Mouse (Mus musculus): ENCODE measurements around the gene Tshz3.

The Tshz3 gene

DNA sequence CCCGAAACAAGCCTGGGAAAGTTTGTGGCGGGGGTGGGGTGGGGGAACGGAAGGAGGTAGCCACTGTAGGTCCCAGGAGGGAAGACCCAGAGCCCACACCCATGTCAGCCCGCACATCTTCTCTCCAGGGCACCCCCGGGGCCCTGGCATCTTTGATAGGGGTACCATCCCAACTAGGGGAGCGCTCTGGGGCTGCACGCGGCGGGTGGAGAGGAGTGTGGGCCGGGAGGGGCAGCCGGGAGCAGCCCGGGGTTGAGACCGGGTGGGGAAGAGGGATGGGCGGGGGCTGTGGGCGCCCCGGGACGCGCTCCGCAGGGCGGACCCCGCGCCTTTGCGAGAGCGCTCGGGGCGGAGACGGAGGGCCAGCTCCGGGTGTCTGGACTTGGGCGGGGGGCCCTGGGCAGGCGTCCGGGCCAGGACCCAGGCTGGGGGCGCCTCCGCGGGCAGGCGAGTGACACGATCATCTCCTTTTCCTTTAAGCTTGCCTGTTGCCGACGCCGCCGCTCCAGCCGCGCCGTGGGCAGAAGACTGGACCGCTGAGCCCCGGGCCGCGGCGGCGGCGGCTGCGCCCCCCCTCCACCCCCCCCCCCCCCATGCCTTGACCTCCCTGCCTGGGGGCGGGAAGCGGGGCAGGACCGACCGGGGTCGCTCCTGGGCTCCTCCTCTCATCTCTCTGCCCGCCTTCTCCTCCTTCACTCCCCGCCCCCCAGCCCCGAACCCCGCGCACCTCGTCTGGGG, 631 bp upstream of the Tshz3 start:
- peak; percentile 41 for DNase-seq

GRCm38 (mm10) chr7:36698589-36698946, 650 bp downstream of the Tshz3 start:
- DNase-seq: no peak

- peak; percentile 16 for DNase-seq
Measured at GRCm38 (mm10) chr7:36699001-36699987, 1.4 kb downstream of the Tshz3 start.

- no peak for DNase-seq
Measured at GRCm38 (mm10) chr7:36706636-36707035, 8.7 kb downstream of the Tshz3 start.

- DNase-seq: no peak
Measured at GRCm38 (mm10) chr7:36707266-36707665, 9.3 kb downstream of the Tshz3 start.

- DNase-seq: peak; percentile 27
Measured at GRCm38 (mm10) chr7:36707681-36708350, 9.9 kb downstream of the Tshz3 start.

DNA sequence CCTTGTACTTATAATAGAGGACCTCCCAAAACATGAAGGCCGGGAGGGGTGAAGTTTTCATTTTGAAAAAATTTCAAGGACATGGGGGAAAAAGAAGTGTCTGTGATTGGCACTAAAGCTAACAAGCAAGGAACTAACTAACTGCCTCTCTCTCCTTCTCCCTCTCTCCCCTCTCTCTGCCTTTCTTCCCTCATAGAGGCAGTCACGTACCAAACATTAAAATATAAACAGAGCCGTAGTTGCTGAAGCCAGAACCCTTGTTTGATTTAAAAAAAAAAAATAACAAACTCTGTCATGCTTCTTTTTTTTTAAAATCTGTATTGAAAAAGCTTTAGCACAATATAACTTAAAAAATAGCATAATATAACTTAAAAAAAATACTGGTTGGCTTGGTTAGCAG, 10.9 kb downstream of the Tshz3 start:
- DNase-seq: no peak

GRCm38 (mm10) chr7:36709239-36709638, 11.3 kb downstream of the Tshz3 start:
- DNase-seq: peak; percentile 17

DNA sequence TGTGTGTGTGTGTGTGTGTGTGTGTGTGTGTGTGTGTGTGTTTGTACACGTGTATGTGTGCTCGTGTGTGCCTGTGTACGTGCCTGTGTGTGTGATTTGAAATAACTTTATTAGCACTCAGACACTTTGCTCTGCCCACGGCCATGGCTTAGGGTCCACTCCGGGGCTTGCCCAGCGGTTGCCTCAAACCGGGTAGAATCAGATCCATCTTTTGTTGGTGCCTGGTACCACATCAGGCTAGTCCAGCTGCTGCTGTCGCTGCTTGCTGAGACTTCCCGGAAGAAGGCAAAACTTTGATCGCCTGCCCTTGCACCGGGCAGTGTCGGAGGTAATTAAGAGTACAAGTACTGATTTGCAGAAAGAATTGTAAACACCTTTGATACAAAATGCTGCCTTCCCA, 12.1 kb downstream of the Tshz3 start:
- DNase-seq: no peak

GRCm38 (mm10) chr7:36710387-36710786, 12.5 kb downstream of the Tshz3 start:
- DNase-seq: no peak

DNA sequence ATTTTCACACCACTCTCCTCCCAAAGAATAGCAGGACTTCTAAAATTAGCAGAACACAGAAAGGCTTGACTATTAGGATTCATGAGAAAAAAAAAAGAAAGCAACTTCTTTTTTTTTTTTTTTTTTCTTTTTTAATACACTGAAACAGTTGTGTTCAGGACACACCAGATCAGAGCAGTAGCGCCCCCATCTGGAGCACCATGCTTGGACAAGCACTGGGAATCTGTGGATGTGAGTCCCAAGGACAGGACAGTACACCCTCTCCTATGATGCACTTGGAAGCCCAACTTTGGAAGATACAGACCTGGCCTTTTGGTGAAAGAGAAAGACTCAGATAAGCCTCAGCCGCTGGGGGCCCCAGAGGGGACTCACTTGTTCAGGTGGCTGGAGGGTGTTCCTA, 13.8 kb downstream of the Tshz3 start:
- DNase-seq: peak; percentile 43

DNA sequence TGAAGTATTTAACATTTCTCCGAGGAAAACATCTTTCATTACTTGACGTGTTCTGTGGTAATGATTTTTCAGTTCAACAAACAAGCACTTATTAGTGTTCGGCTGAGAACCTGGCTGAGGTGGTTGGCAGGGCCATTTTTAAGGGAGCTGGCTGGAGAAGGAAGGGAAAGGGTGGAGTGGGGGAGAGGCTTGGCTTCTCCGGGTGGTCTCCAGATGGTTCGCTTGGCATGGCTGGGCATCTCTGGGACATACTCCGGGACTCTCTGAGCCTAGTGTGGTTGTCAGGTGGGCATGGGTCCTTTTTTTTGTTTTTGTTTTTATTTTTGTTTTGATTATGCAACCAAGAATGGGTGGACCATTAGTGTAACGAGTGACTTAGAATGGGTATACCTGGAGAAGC, 16.4 kb downstream of the Tshz3 start:
- DNase-seq: no peak

GRCm38 (mm10) chr7:36717192-36717591, 19.3 kb downstream of the Tshz3 start:
- no peak for DNase-seq

GRCm38 (mm10) chr7:36720830-36721229, 22.9 kb downstream of the Tshz3 start:
- no peak for DNase-seq

GRCm38 (mm10) chr7:36736303-36737050, 38.6 kb downstream of the Tshz3 start:
- no peak for DNase-seq

- no peak for DNase-seq
Measured at GRCm38 (mm10) chr7:36751480-36751879, 53.6 kb downstream of the Tshz3 start.

DNA sequence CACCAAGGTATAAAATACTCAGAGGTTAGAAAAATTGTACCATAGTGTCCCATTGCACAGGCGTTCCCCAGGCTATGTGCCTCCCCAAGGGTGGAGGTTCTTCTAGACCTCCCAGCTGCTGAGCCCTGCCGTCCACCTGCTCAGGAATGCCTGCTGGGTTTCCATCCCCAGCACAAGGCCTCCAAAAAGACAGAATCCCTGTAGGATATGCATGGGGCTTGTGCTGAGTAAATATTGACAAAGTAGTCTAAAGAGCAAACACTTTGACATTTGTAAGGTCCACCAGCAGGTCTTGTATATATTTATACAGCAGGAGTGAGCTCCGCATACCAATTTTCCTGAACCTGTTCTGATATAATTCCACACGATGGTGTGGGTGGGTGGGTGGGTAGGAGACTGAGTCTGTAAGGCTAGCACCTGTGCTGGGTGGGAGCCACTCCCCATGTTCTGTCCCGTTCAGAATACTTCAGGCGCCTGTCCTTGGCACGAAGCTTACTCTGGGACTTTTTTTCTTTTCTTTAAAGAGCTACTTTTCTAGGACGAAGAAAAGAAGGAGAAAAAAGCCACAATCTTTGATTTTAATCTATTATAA, 69.7 kb downstream of the Tshz3 start:
- DNase-seq: no peak

GRCm38 (mm10) chr7:36773086-36773485, 75.2 kb downstream of the Tshz3 start:
- no peak for DNase-seq

GRCm38 (mm10) chr7:36776956-36777355, 79.0 kb downstream of the Tshz3 start:
- peak; percentile 7 for DNase-seq

DNA sequence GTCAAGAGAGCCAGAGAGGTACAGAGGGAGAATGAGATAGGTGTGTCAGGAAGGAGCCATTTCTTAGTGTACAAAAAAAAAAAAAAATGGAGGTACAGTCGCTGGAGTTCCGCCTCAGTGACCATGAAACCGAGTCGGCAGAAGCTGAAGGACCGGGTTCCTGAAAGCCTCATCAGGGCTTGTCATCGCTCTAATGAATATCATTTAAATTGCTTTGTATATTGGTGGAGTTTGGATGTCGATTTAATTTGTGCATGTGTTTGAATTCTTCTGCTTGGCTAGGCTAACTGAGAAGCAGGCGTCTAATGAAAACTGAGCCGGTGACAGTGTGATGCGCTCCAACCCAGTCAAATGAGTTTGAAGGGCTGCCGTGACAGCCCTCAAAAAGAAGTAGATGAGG, 80.5 kb downstream of the Tshz3 start:
- DNase-seq: no peak

DNA sequence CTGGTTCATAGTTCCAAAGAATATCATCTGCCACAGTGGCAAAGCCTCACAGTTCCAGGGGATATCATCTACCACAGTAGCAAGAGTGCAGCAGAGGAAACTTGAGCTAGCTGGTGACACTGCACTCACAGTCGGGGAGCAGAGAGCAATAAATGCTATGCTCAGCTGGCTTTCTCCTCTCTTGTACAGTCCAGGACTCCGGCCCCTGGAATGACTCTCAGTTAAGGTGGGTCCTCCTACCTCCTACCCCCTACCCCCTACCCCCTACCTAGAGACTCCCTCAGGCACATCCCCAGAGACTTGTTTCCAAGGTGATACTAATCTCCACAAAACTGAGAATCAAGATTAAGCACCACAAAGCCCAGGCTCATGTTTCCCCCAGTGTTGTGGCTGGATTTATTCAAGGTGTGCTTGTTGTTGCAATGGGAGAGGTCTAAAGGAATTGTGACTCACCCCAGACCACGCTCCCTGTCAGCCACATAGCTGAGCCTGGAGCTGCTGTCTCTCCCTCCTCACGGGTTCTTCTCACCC, 86.4 kb downstream of the Tshz3 start:
- no peak for DNase-seq
